Mouse (Mus musculus): ENCODE measurements at regions not wholly inside any gene's neighbourhood (a gene's known extent, or its start where the extent isn't known, plus 50 kb on each side); places are given as distances from the start of the nearest gene placed in this dataset.
"Not testable (repeated sequence)": the region's sequence is repeated elsewhere in the genome, so short reads cannot be mapped to it uniquely, and the experiment has no call there.

DNA sequence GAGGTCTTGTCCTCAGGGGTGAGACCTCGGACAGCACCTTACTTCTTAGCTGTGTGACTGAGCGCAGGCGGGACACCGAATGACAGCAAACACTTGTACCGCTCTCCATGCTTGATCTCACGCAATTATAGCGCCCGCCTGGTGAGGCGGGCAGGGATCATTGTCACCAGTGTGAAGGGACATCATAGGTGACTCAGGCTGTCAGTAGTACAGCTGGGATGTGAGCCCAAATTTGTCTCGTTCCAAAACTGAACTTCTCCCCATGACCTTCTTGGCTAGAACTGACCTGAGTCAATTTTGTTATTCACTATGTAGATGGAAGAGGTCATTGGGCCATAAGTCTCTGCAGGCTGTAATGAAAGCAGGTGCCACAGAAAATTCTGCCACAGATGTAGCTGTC lies 104.1 kb upstream of the Rad23b start:
- 88% methylated on average over 10 of the region's 10 CpGs for WGBS
- Histone ChIP-seq H3K36me3 (no peaks in the 10 kb centered on the region), H3K27me3 (replicated peaks) (no peaks in the 10 kb centered on the region), H3K4me2 (no peak overlapping the region), H3K9ac (no peak overlapping the region), H3K9me3 (no peaks in the 10 kb centered on the region), H3K27ac (no peak overlapping the region), H3K4me3 (replicated peaks) (no peak overlapping the region), H3K4me1 (no peaks in the 10 kb centered on the region)
- ATAC-seq (ENCODE audit: insufficient read depth, low FRiP score, low read depth): no peak

DNA sequence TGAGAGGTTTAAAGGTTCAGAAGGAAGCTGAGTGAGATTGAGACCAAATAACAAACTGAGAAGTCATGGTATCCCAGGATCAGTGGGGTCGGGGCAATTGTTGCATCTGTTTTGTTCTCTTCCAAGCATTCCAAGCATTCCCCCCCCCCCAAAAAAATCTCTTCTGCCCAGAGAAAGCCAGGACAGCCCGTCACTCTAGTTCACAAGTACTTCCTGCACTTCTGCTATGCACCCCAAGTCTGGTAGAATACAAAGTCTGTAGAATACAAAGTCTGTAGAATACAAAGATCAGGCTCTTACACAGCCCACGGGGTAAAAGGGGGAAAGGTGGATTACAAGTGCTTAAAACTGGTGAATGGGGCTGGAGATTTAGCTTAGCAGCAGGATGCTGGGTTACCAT lies 99.5 kb upstream of the Rad23b start:
- H3K27ac ChIP-seq: no peak overlapping the region
- H3K9ac ChIP-seq: no peak overlapping the region
- WGBS: 40% methylated on average over 3 of the region's 3 CpGs
- H3K9me3 ChIP-seq: no peaks in the 10 kb centered on the region
- no peaks in the 10 kb centered on the region for H3K4me1 ChIP-seq
- no peak overlapping the region for H3K4me3 ChIP-seq (replicated peaks)
- no peak for ATAC-seq (ENCODE audit: insufficient read depth, low FRiP score, low read depth)
- no peak overlapping the region for H3K4me2 ChIP-seq
- H3K27me3 ChIP-seq (replicated peaks): no peaks in the 10 kb centered on the region
- H3K36me3 ChIP-seq: no peaks in the 10 kb centered on the region

DNA sequence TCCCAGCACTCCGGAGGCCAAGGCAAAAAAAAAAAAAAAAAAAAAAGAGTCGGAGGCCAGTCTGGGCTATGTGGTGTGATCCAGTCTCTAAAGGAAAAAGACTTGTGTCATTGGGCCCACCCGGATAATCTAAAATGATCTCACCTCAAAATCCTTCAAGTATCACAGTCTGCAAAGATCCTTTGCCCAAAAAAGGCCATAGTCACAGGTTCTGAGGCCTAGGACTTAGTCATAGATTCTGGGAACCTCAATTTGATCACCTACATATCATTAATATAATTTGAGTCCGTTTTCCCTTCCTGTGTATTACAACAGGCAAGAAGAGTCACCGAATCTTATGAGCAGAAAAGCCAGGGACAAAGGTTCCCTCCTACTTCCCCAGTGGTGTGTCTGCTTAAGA lies 98.3 kb upstream of the Rad23b start:
- WGBS: 85% methylated on average over 5 of the region's 5 CpGs
- Histone ChIP-seq H3K4me1 (no peaks in the 10 kb centered on the region), H3K4me2 (no peak overlapping the region), H3K4me3 (replicated peaks) (no peak overlapping the region), H3K27me3 (replicated peaks) (no peaks in the 10 kb centered on the region), H3K36me3 (no peaks in the 10 kb centered on the region), H3K27ac (no peak overlapping the region), H3K9ac (no peak overlapping the region), H3K9me3 (no peaks in the 10 kb centered on the region)
- no peak for ATAC-seq (ENCODE audit: insufficient read depth, low FRiP score, low read depth)

DNA sequence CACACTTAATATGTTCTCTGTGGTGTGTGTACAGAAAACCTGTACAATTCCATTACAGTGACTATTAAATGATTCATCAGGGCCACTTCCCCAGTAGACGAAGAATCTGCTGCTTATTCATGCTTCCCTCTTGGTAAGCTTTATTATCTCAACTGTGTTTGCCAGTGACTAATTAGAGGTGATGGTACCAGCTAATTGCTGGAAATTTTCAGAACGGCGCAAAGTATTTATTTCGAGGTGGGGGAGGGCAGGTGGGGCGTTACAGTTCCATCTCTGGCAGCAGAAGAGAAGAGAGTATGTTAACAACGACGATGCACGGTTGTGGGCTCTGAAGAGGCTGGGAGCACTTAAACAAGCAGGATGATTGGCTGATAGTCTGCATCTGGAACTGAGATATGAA lies 96.1 kb upstream of the Rad23b start:
- Histone ChIP-seq H3K27ac (no peak overlapping the region), H3K4me2 (no peak overlapping the region), H3K9me3 (no peaks in the 10 kb centered on the region), H3K4me1 (no peaks in the 10 kb centered on the region), H3K9ac (no peak overlapping the region), H3K27me3 (replicated peaks) (no peaks in the 10 kb centered on the region), H3K36me3 (no peaks in the 10 kb centered on the region), H3K4me3 (replicated peaks) (no peak overlapping the region)
- ATAC-seq (ENCODE audit: insufficient read depth, low FRiP score, low read depth): no peak
- WGBS: 70% methylated on average over 8 of the region's 8 CpGs

DNA sequence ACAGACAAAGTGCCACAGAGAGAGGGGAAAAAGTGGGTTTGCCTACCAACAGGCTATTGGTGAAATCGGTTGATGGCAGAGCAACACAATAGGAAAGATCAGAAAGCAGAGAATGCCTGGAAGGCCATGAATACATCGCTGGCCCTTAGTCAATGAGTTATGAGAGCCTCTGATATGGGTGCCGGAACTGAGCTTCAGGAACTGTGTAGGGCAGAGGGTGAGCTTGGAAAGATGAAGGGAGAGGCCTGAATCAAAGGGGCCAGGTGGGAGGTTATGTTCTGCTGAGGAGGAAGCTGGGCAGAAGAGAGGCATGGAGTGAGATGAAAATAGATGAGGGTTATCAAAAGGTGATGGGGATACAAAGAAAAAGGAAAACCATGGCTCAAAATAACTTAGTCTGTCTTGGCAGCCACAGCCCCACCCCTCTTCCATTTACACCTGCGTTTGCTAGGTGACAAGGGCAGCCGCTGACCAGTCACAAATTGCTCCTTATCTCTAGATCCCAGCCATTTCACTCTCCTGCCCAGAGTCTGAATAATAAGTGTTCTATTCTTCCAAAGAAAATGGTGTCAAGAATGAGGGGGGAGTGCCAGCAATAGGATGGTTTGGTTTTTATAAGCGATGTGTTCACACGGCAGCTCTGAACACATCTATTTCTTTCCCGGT lies 77.7 kb upstream of the Rad23b start:
- H3K27me3 ChIP-seq (replicated peaks): no peaks in the 10 kb centered on the region
- peak; percentile 82 for ATAC-seq (ENCODE audit: insufficient read depth, low FRiP score, low read depth)
- H3K27ac ChIP-seq: no peak overlapping the region; the same call in 1 of the 2 replicates
- H3K9ac ChIP-seq: no peak overlapping the region
- no peak overlapping the region for H3K4me3 ChIP-seq (replicated peaks)
- 56% methylated on average over 8 of the region's 8 CpGs for WGBS
- no peaks in the 10 kb centered on the region for H3K4me1 ChIP-seq
- no peaks in the 10 kb centered on the region for H3K36me3 ChIP-seq
- no peaks in the 10 kb centered on the region for H3K9me3 ChIP-seq
- H3K4me2 ChIP-seq: no peak overlapping the region

DNA sequence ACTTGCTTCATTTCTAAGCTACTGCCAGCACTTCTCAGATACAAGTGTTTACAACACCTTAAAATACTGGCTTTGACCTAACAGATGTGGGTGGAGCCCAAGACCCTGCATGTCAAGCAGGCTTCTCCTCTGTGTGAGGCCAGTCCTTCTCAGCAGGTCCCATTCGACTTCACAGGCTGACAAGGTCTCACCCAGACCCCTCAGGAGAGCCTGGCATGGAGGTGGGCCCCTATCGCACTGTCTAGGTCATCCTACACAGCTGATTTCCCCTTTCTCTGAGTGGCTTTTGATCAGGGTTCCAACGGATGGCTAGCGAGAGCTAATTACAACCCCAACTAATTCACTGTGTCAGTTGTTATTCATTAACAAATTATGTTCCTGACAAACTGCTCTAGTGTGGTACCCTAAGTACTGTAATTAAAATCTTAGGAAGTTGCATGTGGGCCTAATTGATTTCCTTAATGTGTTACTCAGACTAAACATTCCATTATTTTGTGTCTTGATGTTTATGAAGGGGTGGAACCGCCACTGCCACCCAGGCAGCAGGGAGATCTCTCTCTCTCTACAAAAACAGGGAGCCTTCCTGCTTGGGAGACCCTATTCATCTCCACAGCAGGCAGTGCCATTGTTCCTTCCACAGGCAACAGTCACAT lies 73.4 kb upstream of the Rad23b start:
- ATAC-seq (ENCODE audit: insufficient read depth, low FRiP score, low read depth): no peak
- Histone ChIP-seq H3K36me3 (no peaks in the 10 kb centered on the region), H3K9me3 (no peaks in the 10 kb centered on the region), H3K4me2 (no peak overlapping the region), H3K27me3 (replicated peaks) (no peaks in the 10 kb centered on the region), H3K4me3 (replicated peaks) (no peak overlapping the region), H3K27ac (no peak overlapping the region), H3K4me1 (no peaks in the 10 kb centered on the region), H3K9ac (no peak overlapping the region)
- WGBS: 35% methylated on average over 5 of the region's 5 CpGs

DNA sequence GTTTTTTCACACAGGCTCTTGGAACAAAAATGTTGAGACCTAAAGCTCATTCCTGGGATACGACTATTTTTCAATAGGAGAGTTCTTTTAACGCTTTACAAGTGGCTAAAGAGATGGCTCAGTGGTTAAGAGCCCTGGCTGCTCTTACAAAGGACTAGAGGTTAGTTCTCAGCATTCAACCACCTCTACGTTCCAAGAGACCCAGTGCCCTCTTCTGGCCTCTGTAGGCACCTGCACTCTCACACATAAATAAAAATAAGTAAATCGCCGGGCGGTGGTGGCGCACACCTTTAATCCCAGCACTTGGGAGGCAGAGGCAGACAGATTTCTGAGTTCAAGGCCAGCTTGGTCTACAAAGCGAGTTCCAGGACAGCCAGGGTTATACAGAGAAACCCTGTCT lies 70.5 kb upstream of the Rad23b start:
- not testable (repeated sequence) for H3K27ac ChIP-seq; H3K9ac ChIP-seq; ATAC-seq (ENCODE audit: insufficient read depth, low FRiP score, low read depth); H3K4me2 ChIP-seq; H3K27me3 ChIP-seq (replicated peaks); H3K4me3 ChIP-seq (replicated peaks); H3K9me3 ChIP-seq; H3K4me1 ChIP-seq; H3K36me3 ChIP-seq
- WGBS: 91% methylated on average over 8 of the region's 8 CpGs

DNA sequence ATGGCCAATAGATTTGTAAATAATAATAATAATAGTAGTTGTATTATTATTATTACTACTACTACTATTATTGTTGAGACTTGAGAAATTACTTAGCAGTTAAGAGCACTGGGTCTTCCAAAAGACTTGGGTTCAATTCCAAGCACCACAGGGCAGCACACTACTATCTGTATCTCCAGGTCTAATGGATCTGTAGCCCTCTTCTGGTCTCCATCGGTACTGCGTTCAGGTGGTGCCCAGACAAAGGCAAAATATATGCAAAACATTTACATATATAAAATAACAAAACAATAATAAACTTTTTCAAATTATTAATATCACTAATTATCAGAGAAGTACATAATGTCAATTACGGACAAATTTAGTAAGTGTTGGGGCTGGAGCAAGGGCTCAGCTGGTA lies 69.1 kb upstream of the Rad23b start:
- 77% methylated on average over 3 of the region's 3 CpGs for WGBS
- no peak overlapping the region for H3K4me3 ChIP-seq (replicated peaks)

DNA sequence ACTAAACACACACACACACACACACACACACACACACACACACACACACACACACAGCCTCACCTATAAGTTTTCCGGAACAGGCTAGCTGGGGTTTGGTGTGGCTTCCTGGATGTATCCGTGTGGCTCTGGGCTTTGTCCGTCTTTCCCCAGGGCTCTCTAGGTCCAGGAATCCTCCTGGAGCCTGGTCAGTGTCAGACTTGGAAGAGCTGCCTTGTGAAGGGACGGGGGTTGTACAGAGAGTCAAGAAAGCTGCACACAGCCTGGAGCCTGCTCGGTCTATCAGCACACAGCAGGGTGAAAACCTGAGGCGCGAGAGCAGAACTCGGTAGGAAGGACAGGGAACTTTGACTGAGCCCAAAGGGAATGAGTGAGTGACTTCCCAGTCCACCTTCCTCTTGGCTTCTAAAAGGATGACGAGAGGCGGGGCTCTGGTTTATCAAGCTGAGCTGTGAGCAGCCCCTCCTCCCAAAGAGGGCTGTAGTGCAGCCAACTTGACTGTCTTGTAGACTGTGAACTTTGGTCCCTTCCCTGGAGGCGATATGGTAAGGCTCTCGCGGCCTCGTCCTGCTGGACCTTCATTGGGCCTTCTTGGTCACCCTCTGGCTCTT lies 68.3 kb upstream of the Rad23b start:
- ATAC-seq (ENCODE audit: insufficient read depth, low FRiP score, low read depth): peak; percentile 56; the same call in 1 of the 2 replicates
- Histone ChIP-seq H3K27ac (no peak overlapping the region), H3K4me2 (no peak overlapping the region), H3K36me3 (no peaks in the 10 kb centered on the region), H3K4me1 (no peaks in the 10 kb centered on the region), H3K4me3 (replicated peaks) (no peak overlapping the region), H3K9me3 (no peaks in the 10 kb centered on the region), H3K9ac (no peak overlapping the region), H3K27me3 (replicated peaks) (no peaks in the 10 kb centered on the region)
- 71% methylated on average over 14 of the region's 14 CpGs for WGBS

More for the DNA sequence above, 69.1 kb upstream of the Rad23b start:
- Histone ChIP-seq H3K27ac (no peak overlapping the region), H3K9ac (no peak overlapping the region), H3K4me1 (no peaks in the 10 kb centered on the region), H3K9me3 (no peaks in the 10 kb centered on the region), H3K27me3 (replicated peaks) (no peaks in the 10 kb centered on the region), H3K4me2 (no peak overlapping the region), H3K36me3 (no peaks in the 10 kb centered on the region)
- ATAC-seq (ENCODE audit: insufficient read depth, low FRiP score, low read depth): no peak

DNA sequence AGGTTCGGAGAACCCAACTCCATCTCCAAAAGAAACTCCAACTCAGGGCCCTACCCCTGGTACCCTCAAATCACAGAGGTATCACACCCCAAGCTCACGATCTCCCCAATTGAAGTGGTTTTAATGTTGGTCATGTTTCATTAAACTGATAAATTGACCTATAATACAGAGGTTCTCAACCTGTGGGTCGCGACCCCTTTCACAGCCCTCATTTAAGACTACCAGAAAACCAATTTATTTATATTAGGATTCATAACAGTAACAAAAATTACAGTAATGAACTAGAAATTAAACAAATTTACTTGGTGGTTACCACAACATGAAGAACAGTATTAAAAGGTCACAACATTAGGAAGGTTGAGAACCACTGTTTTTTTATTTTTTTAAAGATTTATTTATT lies 67.4 kb upstream of the Rad23b start:
- H3K36me3 ChIP-seq: no peaks in the 10 kb centered on the region
- H3K9ac ChIP-seq: no peak overlapping the region
- H3K27ac ChIP-seq: no peak overlapping the region
- H3K4me1 ChIP-seq: no peaks in the 10 kb centered on the region
- 81% methylated on average over 4 of the region's 4 CpGs for WGBS
- ATAC-seq (ENCODE audit: insufficient read depth, low FRiP score, low read depth): no peak
- H3K4me3 ChIP-seq (replicated peaks): no peak overlapping the region
- H3K4me2 ChIP-seq: no peak overlapping the region
- no peaks in the 10 kb centered on the region for H3K9me3 ChIP-seq
- no peaks in the 10 kb centered on the region for H3K27me3 ChIP-seq (replicated peaks)

DNA sequence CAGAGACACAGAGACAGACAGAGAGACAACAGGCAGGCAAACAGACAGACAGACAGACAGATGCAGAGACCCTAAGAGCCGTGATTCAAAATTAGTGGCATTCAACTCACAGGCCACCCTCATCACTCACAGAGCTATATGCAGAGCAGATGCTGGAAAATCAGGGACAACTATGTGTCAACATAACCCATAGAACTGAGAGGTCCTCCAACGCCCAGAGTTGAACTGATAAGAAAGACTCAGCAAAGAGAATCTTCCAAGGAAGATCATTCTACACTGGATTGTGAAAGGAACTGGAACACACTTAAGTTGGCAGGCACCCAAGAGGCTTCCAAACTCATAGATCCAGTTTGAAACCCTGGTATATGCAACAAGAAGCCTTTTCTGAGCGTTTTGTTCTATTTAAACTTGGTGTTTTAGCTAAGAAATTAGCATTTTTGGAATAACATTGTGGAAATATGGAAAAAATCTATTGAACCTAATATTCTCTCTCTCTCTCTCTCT lies 65.1 kb upstream of the Rad23b start:
- no peak overlapping the region for H3K27ac ChIP-seq
- H3K36me3 ChIP-seq: no peaks in the 10 kb centered on the region
- no peak overlapping the region for H3K9ac ChIP-seq
- no peak for ATAC-seq (ENCODE audit: insufficient read depth, low FRiP score, low read depth)
- no peaks in the 10 kb centered on the region for H3K4me1 ChIP-seq
- no peak overlapping the region for H3K4me3 ChIP-seq (replicated peaks)
- H3K4me2 ChIP-seq: no peak overlapping the region
- WGBS: 47% methylated on average over 3 of the region's 3 CpGs
- no peaks in the 10 kb centered on the region for H3K27me3 ChIP-seq (replicated peaks)
- no peaks in the 10 kb centered on the region for H3K9me3 ChIP-seq

DNA sequence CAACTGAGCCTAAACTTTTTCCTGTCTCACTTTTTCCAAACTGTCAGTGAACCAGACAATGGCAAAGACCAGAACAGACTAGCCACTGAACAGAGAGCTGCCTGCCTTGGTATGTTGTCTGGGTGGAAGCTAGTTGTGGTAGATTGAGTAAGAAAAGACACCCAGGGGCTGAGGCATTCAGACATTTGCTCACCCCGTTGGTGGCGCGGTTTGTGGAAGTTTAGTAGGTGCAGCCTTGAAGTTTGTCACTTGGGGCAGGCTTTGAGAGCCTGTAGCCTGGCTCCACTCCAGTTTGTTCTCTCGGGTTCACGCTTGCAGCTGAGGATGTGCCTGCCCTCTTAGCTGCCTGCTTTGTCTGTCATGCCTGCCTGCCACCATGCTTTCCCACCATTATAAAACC lies 64.2 kb upstream of the Rad23b start:
- no peaks in the 10 kb centered on the region for H3K36me3 ChIP-seq
- no peak overlapping the region for H3K4me2 ChIP-seq
- no peaks in the 10 kb centered on the region for H3K9me3 ChIP-seq
- no peak overlapping the region for H3K9ac ChIP-seq
- H3K27ac ChIP-seq: no peak overlapping the region
- ATAC-seq (ENCODE audit: insufficient read depth, low FRiP score, low read depth): no peak
- H3K4me3 ChIP-seq (replicated peaks): no peak overlapping the region
- WGBS: 28% methylated on average over 5 of the region's 5 CpGs
- no peaks in the 10 kb centered on the region for H3K4me1 ChIP-seq
- no peaks in the 10 kb centered on the region for H3K27me3 ChIP-seq (replicated peaks)

Measured in stomach, embryonic 15.5 days (tissue).